Mouse (Mus musculus) G1E (cell line): ENCODE measurements around the gene AL607142.1.

Source experiments
- CTCF ChIP-seq: IDR thresholded peaks from 2 replicates; pipeline ENCODE4 v1.5.1; 2012; ENCODE audit warnings: low read depth, low read length, inconsistent platforms, mixed read lengths
- GATA1 ChIP-seq: IDR thresholded peaks from 2 replicates; pipeline ENCODE4 v1.6.1; 2012; ENCODE audit warnings: borderline replicate concordance, low read length, inconsistent platforms, mixed read lengths
- GATA2 ChIP-seq: IDR thresholded peaks from 2 replicates; pipeline ENCODE4 v1.6.1; 2012; ENCODE audit warnings: low read depth, low read length, inconsistent platforms, borderline replicate concordance
- POLR2AphosphoS5 ChIP-seq: IDR thresholded peaks from 2 replicates; pipeline ENCODE4 v1.6.1; 2012; ENCODE audit warnings: low read depth, low read length, inconsistent platforms; ENCODE audit not compliant: insufficient replicate concordance

GRCm38 (mm10) chr4:120063353-120064124 lies 1.3 kb upstream of the AL607142.1 start:
- TF ChIP-seq CTCF (no peak), GATA1 (no peak), POLR2AphosphoS5 (no peak), GATA2 (no peak)
